Mouse (Mus musculus) stomach, postnatal 0 days (tissue): Measurements from ENCODE around the gene Ankdd1b. TPM values are rescaled to one million over a fixed set of nuclear protein-coding genes. Genes with fewer than 3 reads are reported as not detected.
A peak's percentile ranks its signal among the peaks of the same experiment; 100 is the strongest.

Experiments
- ATAC-seq: fragments of 200-750 bp; cut with Nextera tagmentation; 2 replicates; pipeline ENCODE4 v1.8.0; 2017; ENCODE audit not compliant: low FRiP score, low TSS enrichment
- DNase-seq: peaks from one replicate; pipeline ENCODE4 v3.0.0-alpha.2; 2016; ENCODE audit warnings: low spot score
- H3K27ac ChIP-seq: fragments of 300-500 bp; sonication (generic); replicated peaks from 2 replicates; pipeline ENCODE4 v1.5.1; 2014; ENCODE audit warnings: mild to moderate bottlenecking, control low read depth
- H3K27me3 ChIP-seq: fragments of 300-500 bp; sonication (generic); 2 replicates; pipeline ENCODE4 v1.6.1; 2014; ENCODE audit warnings: low read length; ENCODE audit not compliant: control insufficient read depth, insufficient read depth
- H3K36me3 ChIP-seq: fragments of 300-500 bp; sonication (generic); 2 replicates; pipeline ENCODE4 v1.6.1; 2014; ENCODE audit warnings: low read length, mixed read lengths; ENCODE audit not compliant: control insufficient read depth, insufficient read depth
- H3K4me1 ChIP-seq: fragments of 300-500 bp; sonication (generic); replicated peaks from 2 replicates; pipeline ENCODE4 v1.6.1; 2014; ENCODE audit warnings: antibody characterized with exemption; ENCODE audit not compliant: control insufficient read depth, insufficient read depth
- H3K4me2 ChIP-seq: fragments of 300-500 bp; sonication (generic); replicated peaks from 2 replicates; pipeline ENCODE4 v1.6.1; 2014; ENCODE audit warnings: low read depth, mild to moderate bottlenecking, control low read depth, moderate library complexity
- H3K4me3 ChIP-seq: fragments of 300-500 bp; sonication (generic); 2 replicates; pipeline ENCODE4 v1.5.1; 2014; ENCODE audit warnings: low read depth, low read length, control low read depth
- H3K9ac ChIP-seq: fragments of 300-500 bp; sonication (generic); 2 replicates; pipeline ENCODE4 v1.6.1; 2014; ENCODE audit warnings: mild to moderate bottlenecking, low read length, control low read depth, mixed read lengths
- H3K9me3 ChIP-seq: fragments of 300-500 bp; sonication (generic); 2 replicates; pipeline ENCODE4 v1.6.1; 2016; ENCODE audit warnings: low read length; ENCODE audit not compliant: control insufficient read depth
- CTCF ChIP-seq: IDR thresholded peaks from 2 replicates; pipeline ENCODE4 v1.5.1; 2016; ENCODE audit warnings: antibody characterized with exemption, low read depth, mild to moderate bottlenecking, moderate library complexity
- EP300 ChIP-seq: optimal IDR thresholded peaks from 2 replicates; pipeline ENCODE3; 2016; ENCODE audit warnings: antibody characterized with exemption
- WGBS: fragments of 180-500 bp; shearing (Covaris S2); extraction: QIAGEN DNeasy Blood & Tissue Kit; methylation state at CpG from one replicate; pipeline ENCODE4 v1.1.7; 2014; 5-methylcytosine and 5-hydroxymethylcytosine counted together
- polyA plus RNA-seq: library from polyadenylated mRNA; unstranded; fragments of >200 nt; fragmentation: Nextera tagmentation; extraction: Ambion mirVana; gene quantifications from 2 replicates; pipeline ENCODE4 v1.2.1, GENCODE M21; 2015

The Ankdd1b gene
- 6.8 and 7.1 TPM in 2 replicates for polyA plus RNA-seq

GRCm38 (mm10) chr13:96470957-96471356, at the start of gene Ankdd1b:
TSS of gene Ankdd1b (minus strand) at chr13:96471198.
- Histone ChIP-seq H3K9me3 (no peaks in the 10 kb centered on the region), H3K27ac (peak within 1 kb of the TSS; percentile 65), H3K4me1 (no peaks in the 10 kb centered on the region), H3K4me2 (peak within 1 kb of the TSS; percentile 21; the same call in 1 of the 2 replicates), H3K27me3 (no peaks in the 10 kb centered on the region), H3K9ac (no peak within 1 kb of the TSS), H3K4me3 (0 out of 2 replicates have a peak within 1 kb of the TSS, but pooled peaks have one; percentile 6), H3K36me3 (no peaks in the 10 kb centered on the region)
- TF ChIP-seq CTCF (no peak), EP300 (no peak)
- peak; percentile 83 for ATAC-seq
- peak; percentile 50 for DNase-seq
- WGBS = 74% methylated on average over 14 of the region's 14 CpGs

- no peaks in the 10 kb centered on the region for H3K27me3 ChIP-seq
- no peak overlapping the region for H3K4me3 ChIP-seq
- no peak overlapping the region for H3K4me2 ChIP-seq
- H3K9me3 ChIP-seq = no peaks in the 10 kb centered on the region
- ATAC-seq = no peak
- no peak overlapping the region for H3K9ac ChIP-seq
- H3K36me3 ChIP-seq = no peaks in the 10 kb centered on the region
- no peak overlapping the region for H3K27ac ChIP-seq
- DNase-seq = no peak
- H3K4me1 ChIP-seq = no peaks in the 10 kb centered on the region
- TF ChIP-seq CTCF = no peak
- no peak for TF ChIP-seq EP300
- 64% methylated on average over 2 of the region's 2 CpGs for WGBS
These were observed 46.3 kb upstream of the Ankdd1b start for GRCm38 (mm10) chr13:96517335-96517734.

- no peak overlapping the region for H3K4me2 ChIP-seq
- TF ChIP-seq CTCF = no peak
- no peak for TF ChIP-seq EP300
- H3K9me3 ChIP-seq = no peaks in the 10 kb centered on the region
- WGBS = 89% methylated on average over 9 of the region's 9 CpGs
- ATAC-seq (no peak), DNase-seq (no peak)
- no peaks in the 10 kb centered on the region for H3K4me1 ChIP-seq
- no peaks in the 10 kb centered on the region for H3K36me3 ChIP-seq
- H3K4me3 ChIP-seq = no peak overlapping the region
- H3K9ac ChIP-seq = no peak overlapping the region
- H3K27me3 ChIP-seq = no peaks in the 10 kb centered on the region
- no peak overlapping the region for H3K27ac ChIP-seq
These were observed 45.3 kb upstream of the Ankdd1b start for GRCm38 (mm10) chr13:96516249-96516648.

GRCm38 (mm10) chr13:96514154-96514942, 43.4 kb upstream of the Ankdd1b start:
- Histone ChIP-seq H3K27me3 (no peaks in the 10 kb centered on the region), H3K4me1 (0 out of 2 replicates have a peak, but pooled peaks cover 3% of the 10 kb centered on the region), H3K9ac (no peak overlapping the region), H3K27ac (peak overlapping the region; percentile 50; the same call in 1 of the 2 replicates), H3K36me3 (no peaks in the 10 kb centered on the region), H3K9me3 (no peaks in the 10 kb centered on the region), H3K4me3 (no peak overlapping the region), H3K4me2 (no peak overlapping the region)
- ATAC-seq = peak; percentile 53
- DNase-seq = no peak
- 49% methylated on average over 5 of the region's 5 CpGs for WGBS
- TF ChIP-seq EP300 (no peak), CTCF (no peak)

GRCm38 (mm10) chr13:96511893-96512292, 40.9 kb upstream of the Ankdd1b start:
- TF ChIP-seq EP300 (no peak), CTCF (no peak)
- H3K4me1 ChIP-seq = 0 out of 2 replicates have a peak, but pooled peaks cover 3% of the 10 kb centered on the region
- H3K4me3 ChIP-seq = no peak overlapping the region
- no peaks in the 10 kb centered on the region for H3K27me3 ChIP-seq
- no peak for ATAC-seq
- 49% methylated on average over 5 of the region's 5 CpGs for WGBS
- H3K27ac ChIP-seq = no peak overlapping the region
- H3K4me2 ChIP-seq = no peak overlapping the region
- no peak overlapping the region for H3K9ac ChIP-seq
- no peaks in the 10 kb centered on the region for H3K36me3 ChIP-seq
- no peaks in the 10 kb centered on the region for H3K9me3 ChIP-seq
- no peak for DNase-seq

- DNase-seq = peak; percentile 26
- WGBS = 47% methylated on average over 1 of the region's 1 CpGs
These were observed 40.3 kb upstream of the Ankdd1b start for GRCm38 (mm10) chr13:96511262-96511661.

More at GRCm38 (mm10) chr13:96511262-96511661, 40.3 kb upstream of the Ankdd1b start:
- Histone ChIP-seq H3K4me1 (0 out of 2 replicates have a peak, but pooled peaks cover 3% of the 10 kb centered on the region), H3K4me3 (no peak overlapping the region), H3K27me3 (no peaks in the 10 kb centered on the region), H3K9ac (no peak overlapping the region), H3K36me3 (no peaks in the 10 kb centered on the region), H3K27ac (no peak overlapping the region), H3K9me3 (no peaks in the 10 kb centered on the region), H3K4me2 (no peak overlapping the region)
- no peak for TF ChIP-seq CTCF
- ATAC-seq = peak; percentile 54
